Mouse (Mus musculus) Patski (cell line): ENCODE measurements at regions not wholly inside any gene's neighbourhood (a gene's known extent, or its start where the extent isn't known, plus 50 kb on each side); places are given as distances from the start of the nearest gene placed in this dataset.
A peak's percentile ranks its signal among the peaks of the same experiment; 100 is the strongest.

Source experiments
- ATAC-seq: fragments of 100-300 bp; one replicate; pipeline ENCODE4 v1.8.0; 2021
- CTCF ChIA-PET: fragments of 350-600 bp; sonication (Branson Sonifier 250); formaldehyde crosslinking; loops from one replicate; lab custom pipeline; 2022; ENCODE audit warnings: inconsistent platforms; lab: Charles Lee
- POLR2A ChIA-PET: fragments of 350-600 bp; sonication (Branson Sonifier 250); formaldehyde crosslinking; loops from one replicate; lab custom pipeline; 2022; ENCODE audit warnings: antibody characterized with exemption, inconsistent platforms; lab: Charles Lee
- DNase-seq: peaks from one replicate; pipeline ENCODE4 v3.0.0-alpha.2; 2011; ENCODE audit warnings: low read depth, low spot score
- H3K27me3 ChIP-seq: fragments of 371-371 bp; one replicate; pipeline ENCODE4 v1.5.1; 2021
- CTCF ChIP-seq: fragments of 100-300 bp; IDR thresholded peaks from one replicate; pipeline ENCODE4 v1.5.1; 2021
- in situ Hi-C: fragments of 300-500 bp; cut with MboI; formaldehyde crosslinking; loops from 3 replicates; pipeline ENCODE4 v1.11.1; 2018; ENCODE audit warnings: low pct_unique_long_range_greater_than_20kb, mixed read lengths

DNA sequence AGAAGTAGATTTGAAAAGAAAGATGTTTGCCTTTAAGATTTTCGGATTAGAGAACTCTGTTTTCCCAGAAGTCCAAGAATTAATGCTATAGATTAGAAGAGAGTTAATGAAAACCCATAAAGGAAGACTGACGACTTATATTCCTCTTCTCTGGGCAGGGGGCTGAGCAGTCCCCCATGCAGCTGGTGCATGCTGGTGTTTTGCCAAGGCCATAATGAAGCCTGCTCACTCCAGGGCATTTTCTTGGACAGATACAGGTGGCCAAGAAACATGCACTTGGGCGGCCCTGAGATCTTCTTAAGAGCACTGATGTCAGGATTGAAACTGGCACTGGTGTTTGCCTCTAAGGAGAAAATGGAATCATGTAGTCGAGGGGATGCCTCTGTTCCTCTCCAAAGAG, 233.6 kb upstream of the Tmem161b start:
- in situ Hi-C loops: no loop called here
- POLR2A ChIA-PET: no interaction called here
- no peak for TF ChIP-seq CTCF
- DNase-seq: no peak
- H3K27me3 ChIP-seq: peaks cover 46% of the 10 kb centered on the region
- CTCF ChIA-PET: no interaction called here
- no peak for ATAC-seq

DNA sequence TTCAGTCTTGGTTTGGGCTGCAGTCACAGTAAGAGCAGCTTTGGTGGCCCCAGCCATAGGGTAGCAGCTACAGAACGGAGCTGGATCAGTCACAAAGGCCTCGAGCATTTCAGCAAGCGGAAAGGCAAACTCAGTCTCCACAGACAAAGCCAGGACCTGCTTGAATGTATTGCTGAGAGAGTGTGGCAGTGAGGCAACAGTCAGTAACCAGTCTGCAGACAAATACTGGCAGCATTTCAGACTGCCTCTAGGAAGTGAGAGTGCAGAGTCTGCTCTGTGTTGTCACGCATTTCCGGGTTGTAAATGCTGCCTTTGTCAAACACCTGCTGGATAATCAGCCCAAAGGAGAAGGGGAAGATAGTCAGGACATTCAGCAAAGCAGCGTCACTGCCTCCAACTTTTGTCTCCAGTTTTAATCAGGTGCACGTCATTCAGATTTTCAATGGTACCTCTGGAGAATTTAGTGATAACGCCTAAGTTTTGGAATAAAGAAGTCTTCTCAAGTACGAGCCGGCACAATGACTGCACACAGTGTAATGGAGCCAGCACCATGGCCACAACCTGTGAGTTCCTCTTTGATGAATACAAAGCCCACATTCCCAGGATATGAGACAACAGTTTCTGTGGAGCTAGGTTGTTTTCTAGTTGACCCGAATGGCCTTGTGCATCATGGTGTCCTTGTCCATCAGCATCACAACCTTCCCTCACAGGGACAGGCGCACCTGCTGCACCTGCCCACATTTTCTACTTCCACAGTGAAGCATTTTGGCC, 224.3 kb upstream of the Tmem161b start:
- ChIA-PET POLR2A (no interaction called here), CTCF (no interaction called here)
- no peak for DNase-seq
- ATAC-seq: no peak
- in situ Hi-C loops: no loop called here
- no peaks in the 10 kb centered on the region for H3K27me3 ChIP-seq
- TF ChIP-seq CTCF: no peak

- CTCF ChIA-PET: no interaction called here
- POLR2A ChIA-PET: no interaction called here
- no peak for ATAC-seq
- H3K27me3 ChIP-seq: no peaks in the 10 kb centered on the region
- in situ Hi-C loops: no loop called here
- no peak for TF ChIP-seq CTCF
- DNase-seq: no peak
These were observed 200.3 kb upstream of the Tmem161b start for GRCm38 (mm10) chr13:84021771-84022170.

GRCm38 (mm10) chr13:84023021-84023420, 199.1 kb upstream of the Tmem161b start:
- ATAC-seq: no peak
- ChIA-PET CTCF (no interaction called here), POLR2A (no interaction called here)

GRCm38 (mm10) chr13:84023637-84024036, 198.5 kb upstream of the Tmem161b start:
- TF ChIP-seq CTCF: no peak
- no peaks in the 10 kb centered on the region for H3K27me3 ChIP-seq
- in situ Hi-C loops: no loop called here
- CTCF ChIA-PET: interaction anchor here (0.6 to 1.1 kb wide), 2 partner anchors 9 to 346 kb away, joined by 3 to 4 read pairs; no protein-coding TSS in a partner anchor
- POLR2A ChIA-PET: no interaction called here
- ATAC-seq (peak; percentile 73), DNase-seq (no peak)

More at GRCm38 (mm10) chr13:84023021-84023420, 199.1 kb upstream of the Tmem161b start:
- H3K27me3 ChIP-seq: no peaks in the 10 kb centered on the region
- in situ Hi-C loops: no loop called here
- TF ChIP-seq CTCF: no peak
- no peak for DNase-seq

GRCm38 (mm10) chr13:84025348-84025747, 196.7 kb upstream of the Tmem161b start:
- CTCF ChIA-PET: no interaction called here
- ATAC-seq: no peak
- H3K27me3 ChIP-seq: no peaks in the 10 kb centered on the region
- no peak for DNase-seq
- POLR2A ChIA-PET: no interaction called here
- no peak for TF ChIP-seq CTCF
- in situ Hi-C loops: no loop called here

GRCm38 (mm10) chr13:84047736-84048135, 174.4 kb upstream of the Tmem161b start:
- H3K27me3 ChIP-seq: peaks cover 21% of the 10 kb centered on the region
- DNase-seq: no peak
- no peak for ATAC-seq
- in situ Hi-C loops: no loop called here
- CTCF ChIA-PET: interaction anchor here (1.0 kb wide), 1 partner anchor 9 kb away, joined by 3 read pairs; no protein-coding TSS in a partner anchor
- POLR2A ChIA-PET: no interaction called here
- TF ChIP-seq CTCF: no peak

GRCm38 (mm10) chr13:84052221-84052620, 169.9 kb upstream of the Tmem161b start:
- ChIA-PET CTCF (interaction anchor here (1.0 kb wide), 1 partner anchor 12 kb away, joined by 4 read pairs; no protein-coding TSS in a partner anchor), POLR2A (no interaction called here)
- ATAC-seq (no peak), DNase-seq (no peak)
- H3K27me3 ChIP-seq: peaks cover 23% of the 10 kb centered on the region
- in situ Hi-C loops: no loop called here
- no peak for TF ChIP-seq CTCF

DNA sequence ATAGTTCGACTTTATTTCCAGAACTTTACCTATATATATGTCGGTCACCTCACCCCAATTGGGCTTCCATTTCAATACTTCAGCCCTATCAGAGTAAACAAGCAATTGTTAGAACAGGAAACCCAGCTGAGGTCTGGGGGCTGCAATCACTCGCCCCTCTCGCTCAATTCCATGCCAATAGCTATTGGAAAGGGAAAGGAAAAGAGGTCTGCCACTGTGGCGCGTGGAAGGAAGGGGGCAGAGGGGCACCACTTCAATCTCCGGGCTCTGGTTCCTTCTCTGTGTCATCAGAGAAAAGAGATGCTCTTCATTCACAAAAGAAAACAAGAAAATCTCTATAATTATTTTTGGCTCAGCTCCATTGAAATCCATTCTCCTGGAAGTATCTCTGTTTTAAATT, 167.1 kb upstream of the Tmem161b start:
- CTCF ChIA-PET: no interaction called here
- in situ Hi-C loops: no loop called here
- POLR2A ChIA-PET: no interaction called here
- no peak for TF ChIP-seq CTCF
- no peak for DNase-seq
- H3K27me3 ChIP-seq: peaks cover 17% of the 10 kb centered on the region
- no peak for ATAC-seq

GRCm38 (mm10) chr13:84055576-84055975, 166.5 kb upstream of the Tmem161b start:
- H3K27me3 ChIP-seq: peaks cover 14% of the 10 kb centered on the region
- CTCF ChIA-PET: interaction anchor here (0.7 kb wide), 1 partner anchor 9 kb away, joined by 3 read pairs; no protein-coding TSS in a partner anchor
- ATAC-seq (no peak), DNase-seq (no peak)
- no peak for TF ChIP-seq CTCF
- in situ Hi-C loops: no loop called here
- POLR2A ChIA-PET: interaction anchor here (0.7 kb wide), 1 partner anchor 32 kb away, joined by 4 read pairs; no protein-coding TSS in a partner anchor

DNA sequence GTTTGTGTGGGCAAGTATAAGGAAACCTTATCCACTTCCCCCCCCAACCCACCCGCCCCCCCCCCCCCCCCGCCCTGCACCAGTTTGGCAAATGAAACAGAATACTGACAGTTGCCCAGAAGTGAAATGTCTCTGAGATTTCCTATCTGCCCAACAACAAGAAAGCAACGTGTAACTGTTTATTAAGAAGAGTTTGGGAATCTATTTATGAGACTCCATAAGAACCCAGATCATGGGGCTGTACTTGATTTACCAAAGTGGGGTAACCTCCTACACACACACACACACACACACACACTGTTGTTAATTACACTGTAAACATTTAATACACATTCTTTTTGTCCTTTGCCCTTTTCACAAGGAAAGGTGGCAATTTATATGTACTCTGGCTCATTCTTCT, 165.6 kb upstream of the Tmem161b start:
- in situ Hi-C loops: no loop called here
- peaks cover 12% of the 10 kb centered on the region for H3K27me3 ChIP-seq
- ChIA-PET POLR2A (interaction anchor here (0.7 kb wide), 1 partner anchor 31 kb away, joined by 4 read pairs; no protein-coding TSS in a partner anchor), CTCF (no interaction called here)
- DNase-seq (no peak), ATAC-seq (no peak)
- no peak for TF ChIP-seq CTCF
